Mouse (Mus musculus) thymus, postnatal 4 days (tissue): ENCODE data around the gene Odaph.
"Not testable (repeated sequence)": the region's sequence is repeated elsewhere in the genome, so short reads cannot be mapped to it uniquely, and the experiment has no call there.

ENCODE experiments used
- DNase-seq: peaks from one replicate; pipeline ENCODE4 v3.0.0; 2021

The Odaph gene

DNA sequence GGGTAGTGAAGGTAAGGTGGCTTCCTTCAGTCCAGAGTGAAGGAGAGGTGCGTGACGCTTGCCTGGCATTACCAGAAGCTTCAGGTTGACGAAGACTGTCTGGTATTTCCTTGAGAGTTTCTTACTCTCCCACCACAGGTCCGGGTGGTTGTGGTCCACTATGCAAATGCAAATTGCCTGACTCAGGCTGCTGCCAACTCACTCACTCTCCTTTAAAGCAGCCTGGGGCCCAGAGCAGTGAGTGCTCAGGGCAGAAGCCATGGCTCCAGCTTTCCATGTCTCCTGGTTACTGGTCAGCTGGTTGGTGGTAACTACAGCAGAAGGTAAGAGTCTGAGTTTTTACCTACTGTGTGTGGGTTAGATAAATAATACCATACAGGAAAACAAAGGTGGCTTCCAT, at the start of gene Odaph:
Gene Odaph (plus strand): TSS at position 240 of the 400 bp plus-strand sequence.
- no peak for DNase-seq

DNA sequence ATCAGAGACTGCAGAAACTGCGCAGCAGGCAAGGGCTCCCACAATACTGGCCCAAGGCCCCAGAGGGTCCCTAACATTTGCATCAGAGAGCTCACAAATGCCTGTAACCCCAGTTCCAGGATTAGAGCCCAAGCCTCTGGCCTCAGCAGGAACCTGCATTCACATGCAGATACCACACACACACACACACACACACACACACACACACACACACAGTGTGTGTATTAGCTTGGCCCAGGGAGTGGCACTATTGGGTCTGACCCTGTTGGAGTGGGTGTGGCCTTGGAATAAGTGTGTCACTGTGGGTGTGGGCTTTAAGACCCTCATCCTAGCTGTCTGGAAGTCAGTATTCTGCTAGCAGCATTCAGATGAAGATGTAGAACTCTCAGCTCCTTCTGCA, 41.7 kb upstream of the Odaph start:
- not testable (repeated sequence) for DNase-seq

DNA sequence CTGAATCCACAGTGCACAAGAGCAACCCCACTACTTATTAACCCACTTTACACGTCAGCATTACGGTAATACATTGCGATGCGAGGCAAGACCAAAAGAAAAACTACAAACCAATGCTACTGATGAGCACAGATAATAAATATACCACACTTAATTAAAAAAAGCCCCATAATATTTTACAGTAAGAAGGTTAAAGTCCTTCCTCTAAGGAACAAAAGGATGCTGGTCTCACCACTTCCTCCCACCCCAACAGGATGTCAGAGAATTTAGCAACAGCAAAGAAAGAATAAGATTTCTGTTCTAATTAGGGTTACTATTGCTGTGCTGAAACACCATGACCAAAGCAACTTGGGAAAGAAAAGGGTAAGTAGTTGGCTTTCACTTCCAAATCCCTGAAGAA, 40.3 kb upstream of the Odaph start:
- DNase-seq = no peak

DNA sequence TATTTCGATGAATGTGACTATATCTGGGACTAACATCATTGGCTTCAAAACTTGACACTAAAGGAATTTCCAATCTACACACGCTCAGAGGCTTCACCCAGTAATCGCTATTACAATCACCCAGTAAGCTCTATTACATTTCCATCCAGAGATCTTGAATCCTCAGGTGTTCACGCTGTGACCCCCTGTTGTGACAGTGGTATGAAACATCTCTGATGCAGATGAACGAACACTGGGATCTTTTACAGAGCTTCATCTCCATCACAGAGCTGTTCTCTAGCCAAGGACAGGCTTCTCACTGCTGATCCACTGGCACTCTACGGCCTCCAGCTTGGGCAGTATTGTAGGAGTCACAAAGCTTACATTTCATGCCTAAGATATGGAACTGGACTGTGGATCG, 37.8 kb upstream of the Odaph start:
- no peak for DNase-seq

DNA sequence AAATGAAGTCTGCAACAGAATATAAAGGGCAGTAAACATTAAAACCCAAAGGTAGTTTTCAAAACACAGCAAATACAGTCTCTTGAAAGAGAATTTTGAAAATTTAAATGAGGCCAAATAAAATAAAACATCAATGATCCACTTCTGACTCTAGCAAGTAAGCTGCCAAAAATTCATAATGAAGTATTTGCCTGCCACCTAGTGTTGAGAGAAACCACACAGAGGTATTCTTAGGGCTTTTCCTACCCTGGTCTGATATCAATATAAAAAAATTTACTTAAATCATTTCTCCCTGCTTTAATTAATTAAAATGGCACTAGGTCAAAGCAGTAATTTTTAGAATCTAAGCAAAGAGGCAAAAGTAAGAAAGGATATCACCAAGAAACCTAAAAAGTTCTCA, 35.9 kb upstream of the Odaph start:
- DNase-seq = no peak

DNA sequence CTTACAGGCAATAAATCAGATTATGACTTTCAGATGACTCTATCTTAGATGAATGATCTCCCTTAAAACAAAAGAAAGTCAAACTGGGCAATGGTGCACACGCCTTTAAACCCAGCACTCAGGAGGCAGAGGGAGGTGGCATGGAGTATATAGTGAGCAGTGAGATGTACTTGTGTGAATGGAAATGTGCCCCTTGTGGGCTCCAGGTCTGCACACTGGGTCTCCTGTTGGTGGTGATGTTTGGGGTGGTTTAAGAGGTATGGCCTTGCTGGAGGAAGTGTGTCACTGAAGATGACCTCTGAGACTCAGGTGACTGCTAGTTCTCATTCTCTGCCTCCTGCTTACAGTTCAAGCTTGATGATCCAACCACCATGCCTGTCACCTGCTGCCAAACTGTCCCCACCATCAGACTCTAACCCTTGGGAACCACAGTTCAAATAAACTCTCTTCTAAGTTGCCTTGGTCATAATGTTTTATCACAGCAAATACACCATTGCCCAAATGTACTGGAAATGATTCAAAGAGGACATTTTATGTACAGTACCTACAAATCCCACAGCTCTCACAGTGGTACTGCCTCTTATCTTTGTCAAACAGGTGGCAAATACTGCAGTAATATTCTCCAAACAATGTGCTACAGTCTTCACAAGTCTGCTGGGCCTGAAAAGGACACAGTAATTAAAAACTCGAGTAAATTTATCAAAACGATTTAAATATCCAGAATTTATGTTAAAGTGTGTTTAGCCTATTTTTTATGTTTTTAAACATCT, 30.1 kb upstream of the Odaph start:
- DNase-seq = no peak

DNA sequence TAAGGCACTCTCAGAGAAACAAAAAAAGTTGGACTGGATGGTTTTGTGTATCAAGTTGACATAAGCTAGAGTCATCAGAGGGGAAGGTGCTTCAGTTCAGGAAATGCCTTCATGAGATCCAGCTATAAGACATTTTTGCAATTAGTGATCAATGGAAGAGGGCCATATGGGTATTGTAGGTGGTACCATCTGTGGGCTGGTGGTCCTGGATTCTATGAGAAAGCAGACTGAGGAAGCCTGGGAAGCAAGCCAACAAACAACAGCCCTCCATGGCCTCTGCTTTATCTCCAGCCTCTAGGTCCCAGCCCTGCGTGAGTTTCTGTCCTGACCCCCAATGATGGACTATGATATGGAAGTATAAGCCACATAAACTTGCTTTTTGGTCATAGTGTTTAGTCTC, 28.2 kb upstream of the Odaph start:
- no peak for DNase-seq

DNA sequence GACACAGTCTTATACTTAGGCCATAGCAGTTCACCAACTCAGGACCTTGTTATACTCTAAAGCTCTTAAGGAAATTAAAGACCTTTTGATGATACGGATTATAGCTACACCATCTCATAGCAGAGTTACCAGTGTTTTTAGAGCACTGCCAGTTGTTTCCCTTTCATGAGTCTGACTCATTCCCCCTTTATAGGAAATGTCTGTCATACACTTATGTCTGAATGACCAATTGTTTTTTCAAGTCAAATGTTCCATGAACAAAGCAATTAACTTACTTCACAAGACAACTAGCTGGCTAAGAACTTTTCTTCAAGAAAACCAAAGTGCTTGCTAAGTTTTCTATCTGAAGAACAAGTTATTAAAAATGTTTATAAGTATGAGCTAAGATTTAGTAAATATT, 27.3 kb upstream of the Odaph start:
- no peak for DNase-seq

DNA sequence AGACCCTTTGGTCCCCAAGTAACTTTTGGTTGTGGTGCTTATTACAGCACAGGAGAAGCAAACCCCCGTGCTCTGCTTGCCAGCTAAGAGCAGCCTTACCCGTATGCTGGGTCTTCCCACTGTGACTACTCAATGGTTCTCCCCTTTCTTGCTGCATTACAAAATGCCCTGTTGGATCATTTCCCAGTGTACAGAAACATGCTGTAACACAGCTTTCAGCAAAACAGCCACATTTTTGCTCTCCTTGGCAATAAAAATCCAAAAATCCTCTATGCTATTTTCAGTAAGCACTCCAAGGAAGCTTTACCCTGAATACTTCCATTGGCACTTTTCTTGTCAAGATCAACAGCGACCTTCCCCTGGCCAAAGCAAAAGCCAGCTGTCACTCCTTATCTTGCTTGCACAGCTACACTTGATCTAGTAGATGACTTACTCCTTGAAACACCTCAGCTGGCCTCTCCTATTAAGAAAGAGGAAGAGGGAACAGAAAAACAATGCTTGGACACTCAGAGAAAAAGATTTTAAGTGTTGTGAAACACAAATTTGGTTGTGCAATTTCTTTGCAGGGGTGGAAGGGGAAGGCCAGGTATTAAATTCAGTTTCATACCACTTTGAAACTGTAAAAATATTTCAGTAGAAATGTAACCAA, 26.5 kb upstream of the Odaph start:
- DNase-seq = no peak

DNA sequence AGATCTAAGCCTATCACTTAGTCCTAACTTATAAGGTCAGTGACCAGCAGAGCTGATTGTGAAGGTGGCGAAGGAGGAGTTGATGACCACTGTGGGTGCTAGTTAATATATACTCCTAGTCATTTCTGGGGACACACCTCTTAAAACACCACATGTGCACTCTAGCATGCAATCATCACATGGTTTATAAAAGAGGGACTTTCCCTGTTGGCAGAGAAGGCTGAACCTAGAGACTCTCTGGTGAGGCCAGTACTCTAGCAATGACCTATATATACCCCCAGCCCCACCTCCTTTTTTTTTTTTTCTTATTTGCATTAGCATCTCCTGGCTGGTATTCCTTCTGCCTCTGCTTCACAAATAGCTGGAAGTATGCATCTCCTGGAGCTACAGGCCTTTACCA, 25.9 kb upstream of the Odaph start:
- DNase-seq = no peak

DNA sequence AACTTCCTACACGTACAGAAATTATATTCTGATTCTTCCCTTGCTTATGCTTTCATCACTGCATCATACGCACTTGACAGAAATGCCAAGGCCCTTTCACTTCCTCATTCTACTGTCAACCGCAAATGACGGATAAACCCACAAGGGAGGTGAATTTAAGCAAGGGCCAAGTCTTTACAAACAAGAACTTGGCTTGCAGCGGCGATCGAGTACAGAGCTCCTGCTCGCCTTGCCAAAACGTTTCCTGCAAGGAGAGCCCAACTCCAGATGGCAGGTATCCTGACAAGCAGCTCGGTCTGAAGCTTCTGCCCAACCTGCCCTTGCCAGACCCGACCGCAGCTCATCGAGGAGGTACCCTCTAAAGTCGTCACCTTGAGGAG, 25.0 kb upstream of the Odaph start:
- DNase-seq = no peak

DNA sequence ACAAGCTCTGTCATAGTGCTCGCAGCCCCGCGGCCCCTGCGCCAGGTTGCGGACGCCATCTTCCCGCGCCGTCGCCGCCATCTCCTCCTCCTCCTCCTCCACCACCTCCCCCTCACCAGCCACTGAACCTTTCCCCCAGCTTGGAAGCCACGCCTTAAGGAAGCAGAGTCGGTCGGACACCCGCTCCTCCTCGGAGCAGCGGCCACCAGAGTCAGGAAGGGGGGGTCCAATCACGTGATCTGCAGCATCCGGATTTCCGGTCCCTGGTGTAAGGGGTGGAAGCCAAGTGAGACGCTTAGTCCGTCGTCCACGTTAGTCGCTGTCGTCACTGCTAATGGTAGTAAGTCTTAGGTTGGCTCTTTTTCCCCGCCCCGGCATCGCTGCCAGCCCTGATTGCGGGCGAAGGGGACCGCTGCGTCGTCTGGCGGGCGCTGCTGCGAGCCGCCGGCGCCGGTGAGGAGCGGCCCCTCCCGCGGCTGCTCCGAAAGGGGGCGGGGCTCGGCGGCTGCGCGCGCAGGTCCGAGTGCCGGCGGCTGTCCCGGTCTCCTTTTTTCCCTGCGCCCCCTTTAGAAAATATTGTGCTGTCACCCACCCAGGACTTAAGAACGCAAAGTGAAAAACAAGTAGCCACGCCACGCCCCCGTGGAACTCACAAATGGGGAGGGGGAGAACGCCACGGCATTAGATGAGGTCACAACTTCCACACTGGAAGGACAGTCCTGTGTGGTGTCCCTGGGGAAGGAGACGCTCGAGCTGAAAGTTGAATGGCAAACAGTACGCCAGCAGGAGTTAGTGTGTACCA, 24.4 kb upstream of the Odaph start, which contains the start of gene Rchy1:
Gene Rchy1 (minus strand): TSS at position 430 of the 802 bp plus-strand sequence.
- peak; percentile 97 for DNase-seq

DNA sequence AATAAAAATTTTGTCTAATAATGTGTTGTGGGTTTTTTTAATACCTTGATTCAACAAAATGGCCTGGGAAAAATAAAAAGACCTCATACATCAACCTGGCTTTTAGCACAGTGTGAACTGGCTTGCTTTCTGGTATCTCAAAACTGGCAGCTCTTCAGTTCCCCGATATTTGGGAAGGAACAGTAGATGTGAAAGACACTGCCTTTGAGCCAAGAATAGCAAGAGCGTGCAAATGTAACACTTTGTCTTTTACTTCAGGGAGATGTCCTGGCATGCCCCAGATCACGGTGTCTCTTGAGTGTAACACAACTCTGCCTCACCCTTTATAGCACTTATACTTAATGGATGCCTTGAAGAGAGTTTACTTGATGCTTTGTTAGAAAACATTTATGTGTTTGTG, 15.2 kb upstream of the Odaph start:
- DNase-seq = no peak

DNA sequence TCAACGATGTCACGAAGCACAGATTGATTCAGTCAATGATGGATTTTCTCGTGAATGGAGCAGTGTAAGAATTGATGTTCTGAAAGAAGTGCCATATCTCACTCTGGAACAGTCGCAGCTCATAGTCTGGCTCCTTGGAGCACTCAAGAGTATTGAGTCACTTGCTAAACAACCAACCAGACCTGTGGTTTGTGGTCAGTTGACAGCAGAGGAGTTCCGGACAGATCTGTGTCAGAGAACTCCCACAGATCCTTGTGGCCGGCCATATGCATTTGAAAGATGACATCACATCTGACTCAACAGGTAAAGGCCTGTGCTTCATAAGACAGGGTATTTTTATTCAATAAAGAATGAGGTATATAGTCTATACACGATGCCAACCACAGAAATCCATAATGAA, 13.3 kb upstream of the Odaph start:
- DNase-seq = no peak

DNA sequence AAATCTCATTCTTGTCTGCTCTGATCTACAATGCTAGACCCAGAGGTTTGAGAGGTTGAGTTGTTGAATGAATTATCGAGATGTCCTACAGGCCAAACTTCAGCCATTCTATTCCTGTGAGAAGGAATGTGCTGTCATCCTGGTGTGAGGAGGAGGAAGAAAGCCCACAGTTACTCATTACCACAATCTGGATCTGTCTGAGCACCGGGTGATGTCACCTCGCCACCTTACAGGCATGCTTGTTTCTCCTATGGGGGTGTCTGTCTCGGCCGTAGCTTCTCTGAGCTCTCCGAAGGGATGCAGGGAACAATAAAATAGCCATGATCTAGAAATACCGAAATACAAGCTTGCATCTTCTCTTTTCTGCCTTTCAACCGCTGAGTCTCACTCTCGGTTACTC, 11.5 kb upstream of the Odaph start:
- DNase-seq = no peak

DNA sequence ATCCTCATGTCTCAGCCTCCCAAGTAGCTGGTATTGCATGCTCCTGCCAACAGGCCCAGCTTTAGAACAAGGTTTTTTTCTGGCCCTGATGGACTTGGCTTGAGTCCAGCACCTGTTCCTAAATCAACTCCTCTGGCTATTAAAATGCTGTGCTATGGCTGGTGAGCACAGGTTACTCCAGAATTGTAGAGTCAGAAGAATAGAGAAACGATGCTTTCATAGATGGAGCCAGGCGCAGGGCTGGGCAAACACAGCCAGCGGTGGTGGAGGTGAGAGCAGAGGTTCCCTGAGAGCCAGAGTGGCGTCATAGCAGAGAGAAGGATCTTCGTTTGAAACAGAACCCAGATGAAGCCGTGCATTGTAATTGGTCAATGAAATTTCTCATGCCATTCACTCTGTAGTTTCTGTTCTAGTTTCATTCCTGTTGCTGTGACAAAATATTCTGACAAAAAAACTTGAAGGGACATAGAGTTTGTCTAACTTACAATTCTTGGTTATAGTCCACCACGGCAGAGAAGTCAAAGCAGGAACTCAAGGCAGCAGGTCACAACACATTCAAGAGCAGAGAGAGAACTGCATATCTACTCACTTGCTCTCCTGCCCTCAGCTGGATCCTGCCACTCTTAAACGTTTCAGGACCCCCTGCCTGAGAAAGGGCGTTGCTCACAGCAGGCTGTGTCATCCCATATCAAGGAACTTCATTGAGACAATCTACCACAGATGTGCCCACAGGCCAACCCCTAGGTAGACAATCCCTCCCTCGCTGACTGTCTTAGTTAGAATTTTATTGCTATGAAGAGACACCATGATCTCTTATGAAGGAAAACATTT, 10.5 kb upstream of the Odaph start:
- no peak for DNase-seq

DNA sequence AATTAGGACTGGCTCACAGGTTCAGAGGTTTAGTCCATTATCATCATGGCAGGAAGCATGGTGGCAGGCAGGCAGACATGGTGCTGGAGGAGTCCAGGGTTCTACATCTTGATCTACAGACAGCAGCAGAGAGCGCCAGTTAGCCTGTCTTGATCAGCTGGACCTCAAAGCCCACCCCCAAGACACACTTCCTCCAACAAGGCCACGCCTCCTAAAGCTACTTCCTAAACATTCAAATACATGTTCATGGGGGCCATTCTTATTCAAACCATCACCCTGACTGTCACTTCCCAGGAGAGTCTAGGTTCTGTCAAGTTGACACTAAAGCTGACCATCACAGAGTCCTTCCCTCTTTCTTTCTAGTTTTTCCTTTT, 9.9 kb upstream of the Odaph start:
- no peak for DNase-seq

DNA sequence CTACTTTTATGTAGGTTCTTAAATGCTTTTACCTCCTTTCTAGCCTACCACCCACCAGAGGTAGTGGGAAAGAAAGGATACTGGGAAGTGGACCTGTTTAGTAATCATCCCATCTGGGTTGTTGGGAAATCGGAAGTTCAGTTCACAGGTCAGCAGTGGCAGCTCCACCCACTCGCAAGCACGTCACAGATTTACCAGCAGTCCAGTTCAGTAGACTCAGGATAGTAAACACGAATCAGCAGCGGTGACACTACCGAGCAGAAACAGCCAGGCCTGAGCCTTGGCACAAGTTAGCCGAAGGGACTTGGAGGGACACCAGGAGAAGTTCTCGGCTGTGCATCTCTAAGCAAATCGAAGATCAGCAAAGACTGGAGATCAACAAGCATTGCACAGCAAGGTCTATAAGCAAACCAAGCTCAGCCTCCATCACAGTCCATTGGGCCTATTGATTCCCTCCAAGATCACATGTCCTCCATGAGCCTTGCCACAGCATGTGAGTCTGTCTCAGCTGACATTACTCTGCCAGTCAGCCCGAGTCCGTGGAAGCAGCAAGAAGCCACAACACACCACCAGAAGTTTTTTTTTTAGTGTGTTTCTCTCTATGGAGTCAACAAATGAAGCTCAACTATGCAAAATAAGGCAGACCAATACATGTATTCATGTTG, 6.0 kb upstream of the Odaph start:
- no peak for DNase-seq

DNA sequence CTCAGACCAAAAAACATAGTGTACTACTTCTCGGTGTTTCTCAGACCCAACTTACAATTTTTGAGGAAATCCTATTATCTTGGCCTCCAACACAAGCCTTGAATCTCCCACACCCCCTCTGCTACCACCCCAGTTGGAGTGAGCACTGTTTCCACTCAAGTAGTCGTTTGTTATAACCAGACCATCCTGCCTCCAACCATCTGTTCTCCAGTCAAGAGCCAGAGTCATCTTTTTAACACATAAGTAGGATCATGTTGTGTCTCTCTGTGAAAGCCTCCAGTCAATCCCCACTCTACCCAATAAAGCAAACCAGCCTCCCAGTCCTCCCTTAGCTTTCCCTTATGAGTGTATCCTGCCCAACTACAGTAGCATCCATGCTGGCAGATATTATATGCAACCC, 3.8 kb upstream of the Odaph start:
- no peak for DNase-seq

DNA sequence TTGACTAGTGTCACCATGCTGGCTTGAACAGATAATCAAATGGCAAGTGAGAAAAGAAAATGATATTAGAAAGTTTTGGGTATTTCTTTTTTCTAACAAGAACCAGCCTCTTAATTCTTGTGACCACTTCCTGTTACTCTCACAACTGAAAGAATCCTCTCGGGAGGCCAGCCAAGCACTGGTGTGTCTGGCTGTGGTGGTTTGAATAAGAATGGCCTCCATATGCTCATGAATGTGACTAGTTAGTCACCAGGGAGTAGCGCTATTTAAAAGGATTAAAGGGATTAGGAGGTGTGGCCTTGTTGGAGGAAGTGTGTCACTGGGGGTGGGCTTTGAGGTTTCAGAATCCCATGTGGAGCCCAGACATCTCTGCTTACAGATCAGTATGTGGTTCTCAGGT, 1.6 kb upstream of the Odaph start:
- no peak for DNase-seq

DNA sequence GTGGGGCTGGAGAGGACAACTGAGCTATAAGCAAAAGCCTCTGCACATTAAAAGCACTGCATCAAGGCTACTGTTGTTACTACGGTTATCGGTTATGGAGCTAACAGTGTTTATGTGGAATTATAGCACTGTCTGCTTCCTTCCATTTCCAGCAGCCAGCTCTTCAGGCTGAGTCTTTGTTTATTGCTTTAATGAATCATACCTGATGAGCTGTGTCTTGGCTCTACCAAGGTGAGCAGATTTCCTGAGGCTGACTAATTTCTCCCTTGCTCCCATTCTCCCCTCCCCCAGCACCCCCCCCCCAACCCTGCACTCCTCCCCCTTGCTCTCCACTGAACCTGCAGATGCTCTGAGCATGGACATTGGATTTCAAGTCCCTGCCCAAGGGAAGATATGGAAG, 524 bp downstream of the Odaph start:
- no peak for DNase-seq

DNA sequence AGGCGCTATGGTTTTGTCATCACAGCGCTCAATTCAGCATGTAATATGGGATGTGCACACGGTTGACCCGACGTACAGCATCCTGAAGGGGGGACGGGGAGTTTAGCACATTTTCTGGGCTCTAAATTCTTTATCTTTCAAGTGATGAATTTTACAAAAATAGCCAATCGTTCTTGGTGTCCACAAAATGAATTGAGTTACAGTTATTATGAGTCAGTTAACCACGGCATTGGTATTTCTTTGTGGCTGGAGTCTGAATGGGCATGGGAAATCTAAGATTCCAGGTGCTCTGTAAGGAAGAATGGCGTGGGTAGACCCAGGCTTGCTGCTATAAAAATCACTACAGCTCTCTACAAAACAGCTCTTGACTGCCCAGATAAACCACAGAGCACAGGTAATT, 2.0 kb downstream of the Odaph start:
- DNase-seq = no peak
